Mouse (Mus musculus) central nervous system, embryonic 18 days (tissue): ENCODE results near the gene Bnipl. TPM values are rescaled to one million over a fixed set of nuclear protein-coding genes. Genes with fewer than 3 reads are reported as not detected.

Experiments
- polyA plus RNA-seq: library from polyadenylated mRNA; depleted of rRNA; stranded (reverse); fragments of >200 nt; gene quantifications from 2 replicates; pipeline ENCODE4 v1.2.3, GENCODE M21; 2012; rRNA removed

The Bnipl gene
- 0.26 and 0.31 TPM in 2 replicates for polyA plus RNA-seq

GRCm38 (mm10) chr3:95250783-95251424 is at the start of gene Bnipl:
Gene Bnipl, minus strand, starts transcription at chr3:95251193.

GRCm38 (mm10) chr3:95281216-95282126 is 30.5 kb upstream of the Bnipl start, which contains the start of the genes Mindy1 and Prune1:
Gene Mindy1, plus strand, starts transcription at chr3:95281345.
Gene Prune1, minus strand, starts transcription at chr3:95282076.

GRCm38 (mm10) chr3:95241498-95241897 is 9.5 kb downstream of the Bnipl start, which contains the start of gene Gm128:
Gene Gm128, minus strand, starts transcription at chr3:95241598.

GRCm38 (mm10) chr3:95231298-95232221 is 19.4 kb downstream of the Bnipl start, which contains the start of gene Mllt11:
Gene Mllt11, minus strand, starts transcription at chr3:95232171.

GRCm38 (mm10) chr3:95228148-95228893 is 22.7 kb downstream of the Bnipl start, which contains the start of gene Cdc42se1:
Gene Cdc42se1, plus strand, starts transcription at chr3:95228732.

GRCm38 (mm10) chr3:95217255-95218134 is 33.5 kb downstream of the Bnipl start, which contains the start of gene Gabpb2:
Gene Gabpb2, minus strand, starts transcription at chr3:95217916.

Other genes starting within 250 kb of the Bnipl start
- gene Zfp687, start 235.7 kb downstream of the Bnipl start, polyA plus RNA-seq, result 13.9 and 15.7 TPM in 2 replicates
- 262 and 277 TPM in 2 replicates for gene Psmd4, start 208.6 kb downstream of the Bnipl start, polyA plus RNA-seq
- 22.9 and 26.3 TPM in 2 replicates for gene Pip5k1a, start 144.3 kb downstream of the Bnipl start, polyA plus RNA-seq
- 119 and 135 TPM in 2 replicates for gene Vps72, start 140.2 kb downstream of the Bnipl start, polyA plus RNA-seq
- 1.2 and 3.0 TPM in 2 replicates for gene Tmod4, start 126.7 kb downstream of the Bnipl start, polyA plus RNA-seq
- gene Scnm1, start 117.2 kb downstream of the Bnipl start, polyA plus RNA-seq, result 119 and 121 TPM in 2 replicates
- 30.0 and 30.6 TPM in 2 replicates for gene Lysmd1, start 117.1 kb downstream of the Bnipl start, polyA plus RNA-seq
- gene Tnfaip8l2, start 108.8 kb downstream of the Bnipl start, polyA plus RNA-seq, result 1.6 TPM in 2 replicates
- gene Sema6c, start 90.7 kb downstream of the Bnipl start, polyA plus RNA-seq, result 90.2 and 108 TPM in 2 replicates
- gene Gabpb2, start 33.3 kb downstream of the Bnipl start, polyA plus RNA-seq, result 9.0 and 10.0 TPM in 2 replicates
- gene Cdc42se1, start 22.5 kb downstream of the Bnipl start, polyA plus RNA-seq, result 54.9 and 55.6 TPM in 2 replicates
- gene Mllt11, start 19.0 kb downstream of the Bnipl start, polyA plus RNA-seq, result 935 and 937 TPM in 2 replicates
- gene Gm128, start 9.6 kb downstream of the Bnipl start, polyA plus RNA-seq, result 0.08 and 0.20 TPM in 2 replicates
- 40.1 and 41.4 TPM in 2 replicates for gene Mindy1, start 30.2 kb upstream of the Bnipl start, polyA plus RNA-seq
- gene Prune1, start 30.9 kb upstream of the Bnipl start, polyA plus RNA-seq, result 72.4 and 78.5 TPM in 2 replicates
- 1.5 and 1.7 TPM in 2 replicates for gene Anxa9, start 56.0 kb upstream of the Bnipl start, polyA plus RNA-seq
- 92.1 and 101 TPM in 2 replicates for gene Cers2, start 63.6 kb upstream of the Bnipl start, polyA plus RNA-seq
- gene Setdb1, start 106.0 kb upstream of the Bnipl start, polyA plus RNA-seq, result 54.5 and 56.8 TPM in 2 replicates
- gene 4930558C23Rik, start 151.6 kb upstream of the Bnipl start, polyA plus RNA-seq, result not detected in 2 replicates
- 29.1 and 33.1 TPM in 2 replicates for gene Arnt, start 183.2 kb upstream of the Bnipl start, polyA plus RNA-seq
- 5.9 and 35.0 TPM in 2 replicates for gene Ctsk, start 248.1 kb upstream of the Bnipl start, polyA plus RNA-seq